Mouse (Mus musculus) kidney, adult 2 months (tissue): Measurements from ENCODE around the gene Tmem44. TPM values are rescaled to one million over a fixed set of nuclear protein-coding genes. Genes with fewer than 3 reads are reported as not detected.

Experiments
- DNase-seq: peaks from one replicate; pipeline ENCODE4 v3.0.0; 2021
- H3K27ac ChIP-seq: fragments of 200-500 bp; 2 replicates; pipeline ENCODE4 v1.5.1; 2012; ENCODE audit warnings: low read depth, low read length, control low read depth, inconsistent platforms; ENCODE audit not compliant: insufficient read depth
- H3K27me3 ChIP-seq: fragments of 200-500 bp; replicated peaks from 2 replicates; pipeline ENCODE4 v1.6.1; 2012; ENCODE audit warnings: mild to moderate bottlenecking, moderate library complexity, low read length, inconsistent platforms; ENCODE audit not compliant: control insufficient read depth, insufficient read depth
- H3K36me3 ChIP-seq: fragments of 200-500 bp; 2 replicates; pipeline ENCODE4 v1.6.1; 2012; ENCODE audit warnings: mild to moderate bottlenecking, moderate library complexity, low read length, inconsistent platforms; ENCODE audit not compliant: control insufficient read depth, insufficient read depth
- H3K4me1 ChIP-seq: fragments of 200-500 bp; 2 replicates; pipeline ENCODE4 v1.6.1; 2011; ENCODE audit warnings: low read length; ENCODE audit not compliant: control insufficient read depth, insufficient read depth
- H3K4me3 ChIP-seq: fragments of 200-500 bp; 2 replicates; pipeline ENCODE4 v1.5.1; 2011; ENCODE audit warnings: mild to moderate bottlenecking, low read depth, low read length, control low read depth; ENCODE audit not compliant: insufficient read depth
- CTCF ChIP-seq: fragments of 200-500 bp; conservative IDR thresholded peaks from 2 replicates; pipeline ENCODE4 v1.5.1; 2011; ENCODE audit warnings: low read depth, mild to moderate bottlenecking, control low read depth, low read length, moderate library complexity, mixed read lengths; ENCODE audit not compliant: insufficient read depth, insufficient read length
- POLR2A ChIP-seq: fragments of 200-500 bp; IDR thresholded peaks from one replicate; pipeline ENCODE4 v1.6.1; 2011; ENCODE audit warnings: low read depth, low read length, control low read depth
- whole genome bisulfite sequencing: fragments of 180-500 bp; shearing (Covaris S2); methylation state at CpG from one replicate; pipeline ENCODE4 v1.1.7; 2018; 5-methylcytosine and 5-hydroxymethylcytosine counted together
- polyA plus RNA-seq: library from polyadenylated mRNA; depleted of rRNA; stranded (reverse); fragments of >200 nt; gene quantifications from 2 replicates; pipeline ENCODE4 v1.2.3, GENCODE M21; 2012

Tmem44 gene
- polyA plus RNA-seq, 1 experiment = 6.7 TPM

DNA sequence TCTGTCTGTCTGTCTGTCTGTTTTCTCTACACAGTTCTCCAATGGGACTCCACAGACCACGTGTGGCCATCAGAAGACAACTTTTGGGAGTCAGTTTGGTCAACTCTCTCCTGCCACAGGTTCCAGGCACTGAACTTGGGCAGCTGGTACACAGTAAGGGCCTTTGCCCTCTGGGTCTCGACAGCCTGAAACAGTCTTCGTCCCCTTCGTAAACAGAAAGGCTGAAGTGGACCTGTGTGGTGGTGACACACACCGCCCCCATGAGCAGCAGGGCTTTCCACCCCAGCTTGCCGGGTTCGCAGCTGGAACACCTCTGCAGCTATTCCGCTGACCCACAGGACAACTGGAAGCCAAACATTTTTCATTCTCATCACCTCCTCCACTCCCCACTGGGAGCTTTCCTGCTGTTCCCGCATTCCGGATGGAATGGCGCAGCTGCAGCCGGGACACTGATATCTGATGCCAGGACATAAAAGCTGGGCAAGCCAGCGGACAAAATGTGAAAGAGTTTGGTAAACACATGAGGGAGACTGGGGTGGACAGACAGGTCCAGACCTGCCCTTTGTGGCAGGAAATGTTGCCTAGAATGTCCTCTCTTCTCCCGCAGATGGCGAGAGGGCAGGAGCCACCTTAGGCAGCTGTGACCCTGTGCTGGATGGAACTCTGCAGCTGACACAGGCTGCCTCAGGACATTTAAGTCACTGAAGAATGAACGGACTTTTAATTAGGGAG is 51.4 kb downstream of the Tmem44 start:
- no peak for DNase-seq
- no peak overlapping the region for H3K27ac ChIP-seq
- no peak overlapping the region for H3K4me3 ChIP-seq
- 53% methylated on average over 16 of the region's 16 CpGs for WGBS
- H3K27me3 ChIP-seq = no peaks in the 10 kb centered on the region
- TF ChIP-seq CTCF (no peak), POLR2A (no peak)
- no peaks in the 10 kb centered on the region for H3K36me3 ChIP-seq
- peaks cover 3% of the 10 kb centered on the region; the same call in 1 of the 2 replicates for H3K4me1 ChIP-seq

GRCm38 (mm10) chr16:30497307-30497706 is 53.3 kb downstream of the Tmem44 start:
- Histone ChIP-seq H3K4me3 (no peak overlapping the region), H3K4me1 (no peaks in the 10 kb centered on the region), H3K27ac (no peak overlapping the region), H3K27me3 (no peaks in the 10 kb centered on the region), H3K36me3 (no peaks in the 10 kb centered on the region)
- DNase-seq = no peak
- no peak for TF ChIP-seq CTCF
- no peak for TF ChIP-seq POLR2A
- WGBS = 61% methylated on average over 5 of the region's 5 CpGs

DNA sequence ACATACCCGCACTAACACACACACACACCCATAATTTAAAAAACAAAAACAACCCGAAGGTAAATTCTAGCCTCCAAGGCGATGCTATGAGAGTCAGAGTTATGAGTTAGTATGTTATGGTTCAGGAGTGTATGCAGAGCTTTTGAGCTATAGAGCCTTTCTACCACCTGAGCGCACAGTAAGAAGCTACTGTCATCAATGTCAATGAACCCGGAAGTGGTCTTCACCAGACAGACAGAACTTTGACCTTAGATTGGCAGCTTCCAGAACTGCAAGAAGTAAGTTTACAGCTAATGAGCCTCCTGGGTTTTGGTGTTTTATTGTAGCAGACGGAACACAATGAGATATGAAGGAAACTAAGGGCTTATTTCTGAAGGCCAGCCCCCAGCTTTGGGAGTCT is 55.8 kb downstream of the Tmem44 start:
- Histone ChIP-seq H3K27ac (no peak overlapping the region), H3K4me3 (no peak overlapping the region)
- 77% methylated on average over 6 of the region's 6 CpGs for WGBS

DNA sequence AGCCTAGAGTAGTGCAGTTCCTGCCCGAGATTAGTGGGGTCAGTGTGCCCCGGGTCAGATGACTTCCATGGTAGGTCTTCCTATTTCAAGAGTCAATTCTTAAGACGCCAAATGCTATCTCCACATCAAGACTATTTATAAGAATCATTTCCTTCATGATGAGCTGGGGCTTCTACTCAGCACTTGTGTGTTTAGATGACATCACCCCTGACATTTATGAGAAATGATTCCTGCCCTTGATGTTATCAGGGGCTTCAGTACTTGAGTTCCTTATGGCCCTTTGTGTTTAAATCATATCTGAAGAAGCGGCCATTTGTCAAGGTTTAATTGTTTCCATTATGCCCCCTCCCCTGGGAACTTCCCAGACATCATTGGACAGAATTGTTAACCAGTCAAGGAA is 58.9 kb downstream of the Tmem44 start:
- 55% methylated on average over 4 of the region's 4 CpGs for WGBS
- Histone ChIP-seq H3K4me3 (no peak overlapping the region), H3K27ac (no peak overlapping the region), H3K27me3 (no peaks in the 10 kb centered on the region), H3K4me1 (peaks cover 13% of the 10 kb centered on the region), H3K36me3 (no peaks in the 10 kb centered on the region)
- TF ChIP-seq CTCF (no peak), POLR2A (no peak)
- DNase-seq = no peak

More for the DNA sequence above, 55.8 kb downstream of the Tmem44 start:
- TF ChIP-seq CTCF = no peak
- TF ChIP-seq POLR2A = no peak
- H3K4me1 ChIP-seq = peaks cover 12% of the 10 kb centered on the region
- no peaks in the 10 kb centered on the region for H3K36me3 ChIP-seq
- H3K27me3 ChIP-seq = no peaks in the 10 kb centered on the region
- no peak for DNase-seq

- Histone ChIP-seq H3K4me3 (no peak overlapping the region), H3K36me3 (no peaks in the 10 kb centered on the region), H3K4me1 (peaks cover 19% of the 10 kb centered on the region), H3K27me3 (no peaks in the 10 kb centered on the region), H3K27ac (no peak overlapping the region; the same call in 1 of the 2 replicates)
- WGBS = 35% methylated on average over 2 of the region's 2 CpGs
- DNase-seq = peak; percentile 42
- TF ChIP-seq POLR2A = no peak
- TF ChIP-seq CTCF = no peak
These were observed 59.9 kb downstream of the Tmem44 start for GRCm38 (mm10) chr16:30490791-30491190.

GRCm38 (mm10) chr16:30490316-30490715 is 60.3 kb downstream of the Tmem44 start:
- no peak overlapping the region for H3K4me3 ChIP-seq
- H3K4me1 ChIP-seq = peaks cover 19% of the 10 kb centered on the region
- peak overlapping the region; percentile 68 for H3K27ac ChIP-seq
- 53% methylated on average over 4 of the region's 4 CpGs for WGBS
- peak; percentile 79 for DNase-seq
- TF ChIP-seq CTCF = no peak
- no peak for TF ChIP-seq POLR2A
- no peaks in the 10 kb centered on the region for H3K36me3 ChIP-seq
- no peaks in the 10 kb centered on the region for H3K27me3 ChIP-seq

DNA sequence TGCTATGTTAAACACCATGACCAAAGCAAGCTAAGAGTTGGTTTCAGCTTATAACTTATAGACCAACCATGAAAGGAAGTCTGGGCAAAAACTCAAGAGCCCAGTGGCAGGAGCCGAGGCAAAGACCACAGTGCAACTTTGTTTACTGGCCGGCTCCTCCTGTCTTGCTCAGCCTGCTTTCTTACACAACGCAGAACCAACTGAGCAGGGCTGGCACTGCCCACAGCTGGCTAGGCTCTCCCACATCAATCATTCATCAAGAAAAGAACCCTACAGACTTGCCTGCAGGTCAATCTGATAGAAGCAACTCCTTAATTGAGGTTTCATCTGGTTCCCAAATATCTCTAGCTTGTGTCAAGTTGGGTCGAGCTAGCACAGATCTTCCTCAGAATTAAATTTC is 61.0 kb downstream of the Tmem44 start:
- DNase-seq = peak; percentile 87
- H3K27ac ChIP-seq = peak overlapping the region; percentile 68
- TF ChIP-seq POLR2A (no peak), CTCF (no peak)

DNA sequence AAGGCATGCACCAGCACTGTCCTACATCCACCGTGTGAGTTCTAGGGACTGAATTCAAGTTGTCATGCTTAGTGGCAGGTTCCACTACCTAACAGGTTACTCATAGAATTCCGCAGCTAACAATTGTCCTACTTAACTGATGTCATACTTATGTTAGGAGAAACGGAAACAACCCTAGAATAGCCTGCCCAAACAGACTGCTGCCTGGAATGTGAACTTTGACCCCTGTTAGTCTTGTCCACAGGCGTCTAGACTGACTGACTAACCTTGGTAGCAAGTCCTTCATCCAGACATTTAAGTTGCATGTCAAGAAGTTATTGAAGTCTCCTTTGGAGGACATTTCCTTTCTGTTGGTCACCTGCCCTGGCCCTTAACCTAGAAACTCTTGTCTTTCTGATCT is 64.1 kb downstream of the Tmem44 start:
- no peaks in the 10 kb centered on the region for H3K36me3 ChIP-seq
- H3K4me3 ChIP-seq = no peak overlapping the region
- no peaks in the 10 kb centered on the region for H3K27me3 ChIP-seq
- peaks cover 19% of the 10 kb centered on the region for H3K4me1 ChIP-seq
- DNase-seq = peak; percentile 80
- no peak overlapping the region for H3K27ac ChIP-seq
- TF ChIP-seq CTCF = no peak
- TF ChIP-seq POLR2A = no peak
- 40% methylated on average over 4 of the region's 4 CpGs for WGBS

More for the DNA sequence above, 61.0 kb downstream of the Tmem44 start:
- 38% methylated on average over 4 of the region's 4 CpGs for WGBS
- no peaks in the 10 kb centered on the region for H3K27me3 ChIP-seq
- H3K36me3 ChIP-seq = no peaks in the 10 kb centered on the region
- peaks cover 19% of the 10 kb centered on the region for H3K4me1 ChIP-seq
- no peak overlapping the region for H3K4me3 ChIP-seq
